Mouse (Mus musculus) kidney, adult 2 months (tissue): Measurements from ENCODE around the gene Ano6. TPM values are rescaled to one million over a fixed set of nuclear protein-coding genes. Genes with fewer than 3 reads are reported as not detected.

Experiments used
- DNase-seq: peaks from one replicate; pipeline ENCODE4 v3.0.0; 2021
- H3K27ac ChIP-seq: fragments of 200-500 bp; 2 replicates; pipeline ENCODE4 v1.5.1; 2012; ENCODE audit warnings: low read depth, low read length, control low read depth, inconsistent platforms; ENCODE audit not compliant: insufficient read depth
- H3K27me3 ChIP-seq: fragments of 200-500 bp; replicated peaks from 2 replicates; pipeline ENCODE4 v1.6.1; 2012; ENCODE audit warnings: mild to moderate bottlenecking, moderate library complexity, low read length, inconsistent platforms; ENCODE audit not compliant: control insufficient read depth, insufficient read depth
- H3K36me3 ChIP-seq: fragments of 200-500 bp; 2 replicates; pipeline ENCODE4 v1.6.1; 2012; ENCODE audit warnings: mild to moderate bottlenecking, moderate library complexity, low read length, inconsistent platforms; ENCODE audit not compliant: control insufficient read depth, insufficient read depth
- H3K4me1 ChIP-seq: fragments of 200-500 bp; 2 replicates; pipeline ENCODE4 v1.6.1; 2011; ENCODE audit warnings: low read length; ENCODE audit not compliant: control insufficient read depth, insufficient read depth
- H3K4me3 ChIP-seq: fragments of 200-500 bp; 2 replicates; pipeline ENCODE4 v1.5.1; 2011; ENCODE audit warnings: mild to moderate bottlenecking, low read depth, low read length, control low read depth; ENCODE audit not compliant: insufficient read depth
- CTCF ChIP-seq: fragments of 200-500 bp; conservative IDR thresholded peaks from 2 replicates; pipeline ENCODE4 v1.5.1; 2011; ENCODE audit warnings: low read depth, mild to moderate bottlenecking, control low read depth, low read length, moderate library complexity, mixed read lengths; ENCODE audit not compliant: insufficient read depth, insufficient read length
- POLR2A ChIP-seq: fragments of 200-500 bp; IDR thresholded peaks from one replicate; pipeline ENCODE4 v1.6.1; 2011; ENCODE audit warnings: low read depth, low read length, control low read depth
- WGBS: fragments of 180-500 bp; shearing (Covaris S2); methylation state at CpG from one replicate; pipeline ENCODE4 v1.1.7; 2018; 5-methylcytosine and 5-hydroxymethylcytosine counted together
- polyA plus RNA-seq: library from polyadenylated mRNA; depleted of rRNA; stranded (reverse); fragments of >200 nt; gene quantifications from 2 replicates; pipeline ENCODE4 v1.2.3, GENCODE M21; 2012; rRNA removed

The Ano6 gene
- polyA plus RNA-seq, 1 experiment = 40.3 TPM

GRCm38 (mm10) chr15:96014501-96014900 is 223.9 kb downstream of the Ano6 start:
- H3K27ac ChIP-seq = no peak overlapping the region
- no peaks in the 10 kb centered on the region for H3K36me3 ChIP-seq
- TF ChIP-seq CTCF = no peak
- TF ChIP-seq POLR2A = no peak
- H3K27me3 ChIP-seq = no peaks in the 10 kb centered on the region
- DNase-seq = no peak
- 88% methylated on average over 4 of the region's 4 CpGs for WGBS
- H3K4me3 ChIP-seq = no peak overlapping the region
- no peaks in the 10 kb centered on the region for H3K4me1 ChIP-seq

- no peak for TF ChIP-seq POLR2A
- TF ChIP-seq CTCF = no peak
- no peaks in the 10 kb centered on the region for H3K36me3 ChIP-seq
- H3K4me3 ChIP-seq = no peak overlapping the region
- DNase-seq = no peak
- no peaks in the 10 kb centered on the region for H3K4me1 ChIP-seq
- no peaks in the 10 kb centered on the region for H3K27me3 ChIP-seq
- WGBS = 78% methylated on average over 3 of the region's 3 CpGs
- no peak overlapping the region for H3K27ac ChIP-seq
These were observed 229.8 kb downstream of the Ano6 start for GRCm38 (mm10) chr15:96020465-96020864.

GRCm38 (mm10) chr15:96021506-96021905 is 230.9 kb downstream of the Ano6 start:
- Histone ChIP-seq H3K4me1 (no peaks in the 10 kb centered on the region), H3K27ac (no peak overlapping the region), H3K27me3 (no peaks in the 10 kb centered on the region), H3K36me3 (no peaks in the 10 kb centered on the region), H3K4me3 (no peak overlapping the region)
- 51% methylated on average over 10 of the region's 10 CpGs for WGBS
- DNase-seq = no peak
- TF ChIP-seq POLR2A (no peak), CTCF (no peak)

Other genes starting within 250 kb of the Ano6 start
- not detected in 2 replicates for gene Dbx2, start 134.9 kb upstream of the Ano6 start, polyA plus RNA-seq